Mouse (Mus musculus): ENCODE measurements at regions not wholly inside any gene's neighbourhood (a gene's known extent, or its start where the extent isn't known, plus 50 kb on each side); places are given as distances from the start of the nearest gene placed in this dataset.

GRCm38 (mm10) chr13:97847561-97847960, 87.1 kb upstream of the Gm10260 start:
- H3K4me2 ChIP-seq (ENCODE audit: low read depth, low read length) = no peak overlapping the region
- no peaks in the 10 kb centered on the region for H3K36me3 ChIP-seq (ENCODE audit: control insufficient read depth, insufficient read depth, low read length)
- H3K4me3 ChIP-seq (ENCODE audit: low read length) = no peak overlapping the region
- no peaks in the 10 kb centered on the region for H3K9me3 ChIP-seq (ENCODE audit: control insufficient read depth, low read length)
- no peak for ATAC-seq (ENCODE audit: low read depth)
- H3K9ac ChIP-seq (ENCODE audit: low read length) = no peak overlapping the region
- 70% methylated on average over 6 of the region's 6 CpGs for WGBS
- H3K4me1 ChIP-seq (replicated peaks; ENCODE audit: control insufficient read depth, insufficient read depth, low read length) = 0 out of 2 replicates have a peak, but pooled peaks cover 4% of the 10 kb centered on the region
- H3K27me3 ChIP-seq (ENCODE audit: control insufficient read depth, insufficient read depth, low read depth, low read length) = no peaks in the 10 kb centered on the region
- H3K27ac ChIP-seq (ENCODE audit: low read length) = no peak overlapping the region

- WGBS = 70% methylated on average over 5 of the region's 5 CpGs
- Histone ChIP-seq H3K4me2 (ENCODE audit: low read depth, low read length) (no peak overlapping the region), H3K36me3 (ENCODE audit: control insufficient read depth, insufficient read depth, low read length) (no peaks in the 10 kb centered on the region), H3K4me1 (replicated peaks; ENCODE audit: control insufficient read depth, insufficient read depth, low read length) (0 out of 2 replicates have a peak, but pooled peaks cover 4% of the 10 kb centered on the region), H3K9ac (ENCODE audit: low read length) (no peak overlapping the region), H3K4me3 (ENCODE audit: low read length) (no peak overlapping the region), H3K27me3 (ENCODE audit: control insufficient read depth, insufficient read depth, low read depth, low read length) (no peaks in the 10 kb centered on the region), H3K9me3 (ENCODE audit: control insufficient read depth, low read length) (no peaks in the 10 kb centered on the region), H3K27ac (ENCODE audit: low read length) (no peak overlapping the region)
- ATAC-seq (ENCODE audit: low read depth) = no peak
These were observed 84.7 kb upstream of the Gm10260 start for GRCm38 (mm10) chr13:97845148-97845547.

- Histone ChIP-seq H3K27ac (ENCODE audit: low read length) (no peak overlapping the region), H3K4me1 (replicated peaks; ENCODE audit: control insufficient read depth, insufficient read depth, low read length) (peaks cover 7% of the 10 kb centered on the region), H3K4me2 (ENCODE audit: low read depth, low read length) (no peak overlapping the region), H3K27me3 (ENCODE audit: control insufficient read depth, insufficient read depth, low read depth, low read length) (no peaks in the 10 kb centered on the region), H3K9me3 (ENCODE audit: control insufficient read depth, low read length) (no peaks in the 10 kb centered on the region), H3K36me3 (ENCODE audit: control insufficient read depth, insufficient read depth, low read length) (no peaks in the 10 kb centered on the region), H3K4me3 (ENCODE audit: low read length) (no peak overlapping the region), H3K9ac (ENCODE audit: low read length) (no peak overlapping the region)
- 14% methylated on average over 5 of the region's 5 CpGs for WGBS
- ATAC-seq (ENCODE audit: low read depth) = peak; percentile 47; the same call in 1 of the 2 replicates
These were observed 82.4 kb upstream of the Gm10260 start for GRCm38 (mm10) chr13:97842801-97843200.

GRCm38 (mm10) chr13:97841503-97841902, 81.1 kb upstream of the Gm10260 start:
- Histone ChIP-seq H3K27ac (ENCODE audit: low read length) (no peak overlapping the region), H3K36me3 (ENCODE audit: control insufficient read depth, insufficient read depth, low read length) (no peaks in the 10 kb centered on the region), H3K9ac (ENCODE audit: low read length) (no peak overlapping the region), H3K27me3 (ENCODE audit: control insufficient read depth, insufficient read depth, low read depth, low read length) (no peaks in the 10 kb centered on the region), H3K9me3 (ENCODE audit: control insufficient read depth, low read length) (no peaks in the 10 kb centered on the region), H3K4me1 (replicated peaks; ENCODE audit: control insufficient read depth, insufficient read depth, low read length) (peaks cover 10% of the 10 kb centered on the region), H3K4me2 (ENCODE audit: low read depth, low read length) (no peak overlapping the region), H3K4me3 (ENCODE audit: low read length) (no peak overlapping the region)
- 68% methylated on average over 7 of the region's 7 CpGs for WGBS
- no peak for ATAC-seq (ENCODE audit: low read depth)

GRCm38 (mm10) chr13:97839617-97840308, 79.3 kb upstream of the Gm10260 start:
- Histone ChIP-seq H3K27ac (ENCODE audit: low read length) (no peak overlapping the region), H3K9me3 (ENCODE audit: control insufficient read depth, low read length) (no peaks in the 10 kb centered on the region), H3K9ac (ENCODE audit: low read length) (no peak overlapping the region), H3K4me1 (replicated peaks; ENCODE audit: control insufficient read depth, insufficient read depth, low read length) (peaks cover 10% of the 10 kb centered on the region), H3K27me3 (ENCODE audit: control insufficient read depth, insufficient read depth, low read depth, low read length) (no peaks in the 10 kb centered on the region; the same call in 1 of the 2 replicates), H3K4me2 (ENCODE audit: low read depth, low read length) (no peak overlapping the region), H3K4me3 (ENCODE audit: low read length) (no peak overlapping the region), H3K36me3 (ENCODE audit: control insufficient read depth, insufficient read depth, low read length) (no peaks in the 10 kb centered on the region)
- ATAC-seq (ENCODE audit: low read depth) = no peak
- WGBS = 49% methylated on average over 7 of the region's 7 CpGs

GRCm38 (mm10) chr13:97837443-97838000, 77.1 kb upstream of the Gm10260 start:
- Histone ChIP-seq H3K9me3 (ENCODE audit: control insufficient read depth, low read length) (no peaks in the 10 kb centered on the region), H3K9ac (ENCODE audit: low read length) (no peak overlapping the region), H3K4me1 (replicated peaks; ENCODE audit: control insufficient read depth, insufficient read depth, low read length) (peaks cover 6% of the 10 kb centered on the region), H3K4me3 (ENCODE audit: low read length) (no peak overlapping the region), H3K27me3 (ENCODE audit: control insufficient read depth, insufficient read depth, low read depth, low read length) (no peaks in the 10 kb centered on the region; the same call in 1 of the 2 replicates), H3K27ac (ENCODE audit: low read length) (no peak overlapping the region; the same call in 1 of the 2 replicates), H3K36me3 (ENCODE audit: control insufficient read depth, insufficient read depth, low read length) (no peaks in the 10 kb centered on the region), H3K4me2 (ENCODE audit: low read depth, low read length) (no peak overlapping the region)
- WGBS = 22% methylated on average over 7 of the region's 7 CpGs
- ATAC-seq (ENCODE audit: low read depth) = peak; percentile 74

GRCm38 (mm10) chr13:97832448-97832847, 72.0 kb upstream of the Gm10260 start:
- 86% methylated on average over 1 of the region's 1 CpGs for WGBS
- H3K27ac ChIP-seq (ENCODE audit: low read length) = no peak overlapping the region
- H3K27me3 ChIP-seq (ENCODE audit: control insufficient read depth, insufficient read depth, low read depth, low read length) = no peaks in the 10 kb centered on the region; the same call in 1 of the 2 replicates
- no peaks in the 10 kb centered on the region for H3K9me3 ChIP-seq (ENCODE audit: control insufficient read depth, low read length)
- H3K4me3 ChIP-seq (ENCODE audit: low read length) = no peak overlapping the region
- no peak for ATAC-seq (ENCODE audit: low read depth)
- no peak overlapping the region for H3K4me2 ChIP-seq (ENCODE audit: low read depth, low read length)
- H3K36me3 ChIP-seq (ENCODE audit: control insufficient read depth, insufficient read depth, low read length) = no peaks in the 10 kb centered on the region
- no peaks in the 10 kb centered on the region; the same call in none of the 2 replicates for H3K4me1 ChIP-seq (replicated peaks; ENCODE audit: control insufficient read depth, insufficient read depth, low read length)
- no peak overlapping the region for H3K9ac ChIP-seq (ENCODE audit: low read length)

- WGBS = 57% methylated on average over 5 of the region's 5 CpGs
- Histone ChIP-seq H3K4me1 (replicated peaks; ENCODE audit: control insufficient read depth, insufficient read depth, low read length) (no peaks in the 10 kb centered on the region), H3K9me3 (ENCODE audit: control insufficient read depth, low read length) (no peaks in the 10 kb centered on the region), H3K27me3 (ENCODE audit: control insufficient read depth, insufficient read depth, low read depth, low read length) (no peaks in the 10 kb centered on the region; the same call in 1 of the 2 replicates), H3K9ac (ENCODE audit: low read length) (no peak overlapping the region), H3K4me3 (ENCODE audit: low read length) (no peak overlapping the region), H3K4me2 (ENCODE audit: low read depth, low read length) (no peak overlapping the region), H3K36me3 (ENCODE audit: control insufficient read depth, insufficient read depth, low read length) (no peaks in the 10 kb centered on the region), H3K27ac (ENCODE audit: low read length) (no peak overlapping the region)
- ATAC-seq (ENCODE audit: low read depth) = 0 out of 2 replicates have a peak, but pooled peaks have one; percentile 42
These were observed 71.4 kb upstream of the Gm10260 start for GRCm38 (mm10) chr13:97831839-97832238.

- H3K27ac ChIP-seq (ENCODE audit: low read length) = no peak overlapping the region
- WGBS = 49% methylated on average over 5 of the region's 5 CpGs
- no peak overlapping the region for H3K9ac ChIP-seq (ENCODE audit: low read length)
- H3K4me1 ChIP-seq (replicated peaks; ENCODE audit: control insufficient read depth, insufficient read depth, low read length) = peaks cover 16% of the 10 kb centered on the region; the same call in 1 of the 2 replicates
- no peak overlapping the region for H3K4me2 ChIP-seq (ENCODE audit: low read depth, low read length)
- H3K36me3 ChIP-seq (ENCODE audit: control insufficient read depth, insufficient read depth, low read length) = no peaks in the 10 kb centered on the region
- no peaks in the 10 kb centered on the region for H3K27me3 ChIP-seq (ENCODE audit: control insufficient read depth, insufficient read depth, low read depth, low read length)
- no peak overlapping the region for H3K4me3 ChIP-seq (ENCODE audit: low read length)
- H3K9me3 ChIP-seq (ENCODE audit: control insufficient read depth, low read length) = no peaks in the 10 kb centered on the region
- ATAC-seq (ENCODE audit: low read depth) = peak; percentile 34; the same call in 1 of the 2 replicates
These were observed 69.1 kb upstream of the Gm10260 start for GRCm38 (mm10) chr13:97829558-97829957.

All from lung, embryonic 16.5 days (tissue).